Mouse (Mus musculus): ENCODE results near the gene Btla.

GRCm38 (mm10) chr16:45222771-45223170 lies 1.3 kb upstream of the Btla start:
- TF ChIP-seq CTCF (IDR thresholded peaks at IDR 0.05; ENCODE audit: low read depth, low read length) = no peak
- TF ChIP-seq POLR2A (IDR thresholded peaks at IDR 0.05; ENCODE audit: extremely low read depth, insufficient read depth, low read length) = no peak
